Mouse (Mus musculus) MEL (cell line): ENCODE results near the gene Zswim4.

Experiments
- CTCF ChIP-seq, 3 experiments: IDR thresholded peaks in 2 of 3; conservative IDR thresholded peaks in 1 of 3; 2 replicates each; pipeline ENCODE4 v1.5.1; 2011 to 2012; ENCODE audit warnings: low read length in 3 of 3, low read depth in 2 of 3, mild to moderate bottlenecking in 2 of 3, improper control_type of control experiment in 1 of 3, inconsistent platforms in 1 of 3, mixed read lengths in 1 of 3, moderate library complexity in 1 of 3; ENCODE audit not compliant: control insufficient read depth in 1 of 3, insufficient read depth in 1 of 3, poor library complexity in 1 of 3, severe bottlenecking in 1 of 3
- ELF1 ChIP-seq: IDR thresholded peaks from 2 replicates; pipeline ENCODE4 v1.6.1; 2014; ENCODE audit warnings: low read depth, mild to moderate bottlenecking, inconsistent platforms, low read length, improper control_type of control experiment, moderate library complexity
- GABPA ChIP-seq: IDR thresholded peaks from 2 replicates; pipeline ENCODE4 v1.6.1; 2012; ENCODE audit warnings: low read depth, mild to moderate bottlenecking, inconsistent platforms, low read length, improper control_type of control experiment, moderate library complexity
- MXI1 ChIP-seq: IDR thresholded peaks from 2 replicates; pipeline ENCODE4 v1.6.1; 2011; ENCODE audit warnings: mild to moderate bottlenecking, low read depth, low read length, improper control_type of control experiment

DNA sequence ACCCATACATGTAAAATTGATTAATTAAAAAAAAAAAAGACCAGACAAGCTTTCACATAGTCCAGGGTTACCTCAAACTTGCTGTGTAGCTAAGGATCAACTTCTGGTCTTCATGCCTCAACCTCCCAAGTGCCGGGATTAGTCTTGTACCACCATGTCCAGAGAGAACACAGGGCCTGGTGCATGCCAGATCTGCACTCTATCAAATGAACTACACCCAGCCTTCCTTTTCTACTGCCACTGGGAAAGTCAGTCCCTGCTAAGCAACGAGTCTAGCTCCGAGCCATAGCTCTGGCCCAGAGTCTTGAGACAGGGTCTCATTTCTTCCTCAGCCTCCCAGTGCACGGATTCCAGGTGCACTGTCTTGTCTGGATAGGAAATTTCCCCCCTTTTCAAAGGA, 23.6 kb downstream of the Zswim4 start:
- TF ChIP-seq CTCF (IDR thresholded peaks at IDR 0.05 in 2 of 3, conservative IDR thresholded peaks at IDR 0.05 in 1 of 3; ENCODE audit: control insufficient read depth in 1 of 3, insufficient read depth in 1 of 3, low read depth in 2 of 3, low read length in 3 of 3, poor library complexity in 1 of 3, severe bottlenecking in 1 of 3), result no peak
- no peak for TF ChIP-seq ELF1
- no peak for TF ChIP-seq GABPA
- no peak for TF ChIP-seq MXI1
